Mouse (Mus musculus): Measurements from ENCODE around the gene Macrod2. TPM values are rescaled to one million over a fixed set of nuclear protein-coding genes. Genes with fewer than 3 reads are reported as not detected.
A peak's percentile ranks its signal among the peaks of the same experiment; 100 is the strongest.

The Macrod2 gene
- polyA plus RNA-seq, 1 experiment from 2014 or later, result 31.9 TPM

- H3K36me3 ChIP-seq (ENCODE audit: control insufficient read depth, insufficient read depth, low read length), result no peaks in the 10 kb centered on the region
- no peak overlapping the region for H3K4me3 ChIP-seq (ENCODE audit: low read depth, low read length)
- no peaks in the 10 kb centered on the region for H3K27me3 ChIP-seq (ENCODE audit: control insufficient read depth, insufficient read depth, low read length)
- H3K9me3 ChIP-seq (ENCODE audit: control insufficient read depth, low read length), result no peaks in the 10 kb centered on the region
- ATAC-seq (ENCODE audit: low FRiP score, low TSS enrichment) (no peak), DNase-seq (ENCODE audit: low spot score) (no peak)
- no peak overlapping the region for H3K4me2 ChIP-seq (replicated peaks; ENCODE audit: low read depth)
- no peaks in the 10 kb centered on the region for H3K4me1 ChIP-seq (replicated peaks; ENCODE audit: control insufficient read depth, insufficient read depth)
- 67% methylated on average over 5 of the region's 5 CpGs for WGBS
- no peak overlapping the region for H3K9ac ChIP-seq (ENCODE audit: low read length)
- TF ChIP-seq EP300 (optimal IDR thresholded peaks at IDR 0.05) (no peak), CTCF (IDR thresholded peaks at IDR 0.05; ENCODE audit: low read depth) (no peak)
- H3K27ac ChIP-seq (replicated peaks), result no peak overlapping the region
These were observed 1345.2 kb downstream of the Macrod2 start for GRCm38 (mm10) chr2:141740318-141740717.

DNA sequence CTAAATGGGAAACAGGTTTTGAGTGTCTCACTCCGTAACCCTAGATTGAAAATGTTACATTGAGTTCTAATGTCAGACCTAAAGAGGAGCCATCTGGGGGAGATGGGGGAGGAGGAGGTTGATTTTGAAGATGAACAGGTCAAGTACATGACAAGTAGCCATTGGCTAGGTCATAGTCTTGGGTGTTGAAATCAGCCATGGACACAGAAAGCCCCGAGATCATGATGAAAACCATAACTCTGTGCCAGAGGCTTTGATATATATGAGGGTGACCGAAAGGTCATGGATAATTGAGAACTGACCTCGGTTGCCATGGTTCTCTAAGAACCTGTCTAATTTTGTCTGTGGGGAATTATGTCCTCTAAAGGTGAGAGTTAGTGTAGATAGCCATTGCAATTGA, 1405.1 kb downstream of the Macrod2 start:
- 70% methylated on average over 4 of the region's 4 CpGs for WGBS
- TF ChIP-seq EP300 (optimal IDR thresholded peaks at IDR 0.05), result no peak
- no peak for TF ChIP-seq CTCF (IDR thresholded peaks at IDR 0.05; ENCODE audit: low read depth)
- Histone ChIP-seq H3K4me1 (replicated peaks; ENCODE audit: control insufficient read depth, insufficient read depth) (no peaks in the 10 kb centered on the region), H3K27ac (replicated peaks) (no peak overlapping the region), H3K4me3 (ENCODE audit: low read depth, low read length) (no peak overlapping the region), H3K4me2 (replicated peaks; ENCODE audit: low read depth) (no peak overlapping the region), H3K27me3 (ENCODE audit: control insufficient read depth, insufficient read depth, low read length) (no peaks in the 10 kb centered on the region), H3K9ac (ENCODE audit: low read length) (no peak overlapping the region), H3K9me3 (ENCODE audit: control insufficient read depth, low read length) (no peaks in the 10 kb centered on the region), H3K36me3 (ENCODE audit: control insufficient read depth, insufficient read depth, low read length) (no peaks in the 10 kb centered on the region)
- no peak for DNase-seq (ENCODE audit: low spot score)
- ATAC-seq (ENCODE audit: low FRiP score, low TSS enrichment), result no peak

DNA sequence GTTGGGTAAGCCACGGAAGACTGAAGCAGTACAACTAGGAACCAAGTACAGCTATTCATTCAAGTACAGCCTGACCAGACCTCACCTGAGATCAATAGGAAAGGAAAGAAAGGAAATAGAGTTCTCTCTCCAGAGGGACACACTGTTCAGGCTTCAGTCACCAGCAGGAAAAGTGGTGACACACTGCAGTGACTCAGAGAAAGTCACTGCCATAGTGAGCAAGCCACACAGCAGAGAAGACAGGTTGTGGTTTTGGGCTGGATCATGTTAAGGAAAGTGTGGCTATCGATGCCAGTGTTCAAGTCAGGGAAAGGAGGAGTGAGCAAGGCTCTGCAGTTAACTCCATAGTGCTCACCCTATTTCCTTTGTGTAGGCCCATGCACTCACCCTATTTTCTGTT, 1405.8 kb downstream of the Macrod2 start:
- TF ChIP-seq CTCF (IDR thresholded peaks at IDR 0.05; ENCODE audit: low read depth) (no peak), EP300 (optimal IDR thresholded peaks at IDR 0.05) (no peak)
- H3K9me3 ChIP-seq (ENCODE audit: control insufficient read depth, low read length), result no peaks in the 10 kb centered on the region
- H3K4me2 ChIP-seq (replicated peaks; ENCODE audit: low read depth), result no peak overlapping the region
- no peak overlapping the region for H3K27ac ChIP-seq (replicated peaks)
- DNase-seq (ENCODE audit: low spot score) (no peak), ATAC-seq (ENCODE audit: low FRiP score, low TSS enrichment) (peak; percentile 54; the same call in 1 of the 2 replicates)
- H3K4me3 ChIP-seq (ENCODE audit: low read depth, low read length), result no peak overlapping the region
- H3K36me3 ChIP-seq (ENCODE audit: control insufficient read depth, insufficient read depth, low read length), result no peaks in the 10 kb centered on the region
- 85% methylated on average over 2 of the region's 2 CpGs for whole genome bisulfite sequencing
- H3K4me1 ChIP-seq (replicated peaks; ENCODE audit: control insufficient read depth, insufficient read depth), result no peaks in the 10 kb centered on the region
- no peaks in the 10 kb centered on the region for H3K27me3 ChIP-seq (ENCODE audit: control insufficient read depth, insufficient read depth, low read length)
- no peak overlapping the region for H3K9ac ChIP-seq (ENCODE audit: low read length)

GRCm38 (mm10) chr2:141816266-141816665, 1421.2 kb downstream of the Macrod2 start:
- Histone ChIP-seq H3K9ac (ENCODE audit: low read length) (no peak overlapping the region), H3K9me3 (ENCODE audit: control insufficient read depth, low read length) (no peaks in the 10 kb centered on the region), H3K36me3 (ENCODE audit: control insufficient read depth, insufficient read depth, low read length) (no peaks in the 10 kb centered on the region), H3K4me1 (replicated peaks; ENCODE audit: control insufficient read depth, insufficient read depth) (no peaks in the 10 kb centered on the region), H3K27me3 (ENCODE audit: control insufficient read depth, insufficient read depth, low read length) (no peaks in the 10 kb centered on the region), H3K4me3 (ENCODE audit: low read depth, low read length) (no peak overlapping the region), H3K27ac (replicated peaks) (no peak overlapping the region), H3K4me2 (replicated peaks; ENCODE audit: low read depth) (no peak overlapping the region)
- TF ChIP-seq EP300 (optimal IDR thresholded peaks at IDR 0.05), result no peak
- TF ChIP-seq CTCF (IDR thresholded peaks at IDR 0.05; ENCODE audit: low read depth), result no peak
- ATAC-seq (ENCODE audit: low FRiP score, low TSS enrichment) (no peak), DNase-seq (ENCODE audit: low spot score) (no peak)
- WGBS, result 92% methylated on average over 4 of the region's 4 CpGs

DNA sequence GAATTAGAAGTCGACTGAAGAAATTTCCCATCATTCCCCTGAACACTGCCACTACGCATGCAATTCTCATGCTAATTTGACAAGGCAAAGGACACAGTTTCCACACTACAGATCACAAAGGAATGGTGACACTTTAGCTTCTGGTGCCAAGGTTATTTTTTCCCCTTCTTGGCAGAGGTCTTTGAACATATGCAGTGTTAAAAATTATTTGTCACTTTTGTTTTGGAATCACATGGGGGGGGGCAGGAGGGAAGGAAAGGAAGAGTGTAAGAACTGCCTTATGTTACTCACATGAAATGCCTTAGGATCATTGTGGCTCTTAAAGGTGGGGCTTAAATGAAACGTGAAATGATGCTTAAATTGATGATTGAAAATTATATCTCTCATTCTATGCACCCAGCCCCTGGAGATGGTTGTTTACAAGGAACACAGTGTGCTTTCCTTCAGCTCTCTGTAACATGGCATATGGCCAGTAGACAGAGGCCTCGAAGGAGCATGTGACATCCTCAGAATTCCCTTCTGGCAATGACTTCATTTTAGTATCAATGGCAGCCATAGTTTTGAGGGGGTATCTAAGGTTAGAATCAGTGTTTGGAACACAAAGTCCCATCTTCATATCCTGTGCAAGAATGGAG, 1422.6 kb downstream of the Macrod2 start:
- no peak overlapping the region for H3K4me3 ChIP-seq (ENCODE audit: low read depth, low read length)
- no peak overlapping the region for H3K27ac ChIP-seq (replicated peaks)
- TF ChIP-seq EP300 (optimal IDR thresholded peaks at IDR 0.05) (no peak), CTCF (IDR thresholded peaks at IDR 0.05; ENCODE audit: low read depth) (no peak)
- H3K9ac ChIP-seq (ENCODE audit: low read length), result no peak overlapping the region
- no peaks in the 10 kb centered on the region for H3K9me3 ChIP-seq (ENCODE audit: control insufficient read depth, low read length)
- no peaks in the 10 kb centered on the region for H3K36me3 ChIP-seq (ENCODE audit: control insufficient read depth, insufficient read depth, low read length)
- H3K4me1 ChIP-seq (replicated peaks; ENCODE audit: control insufficient read depth, insufficient read depth), result no peaks in the 10 kb centered on the region
- ATAC-seq (ENCODE audit: low FRiP score, low TSS enrichment) (no peak), DNase-seq (ENCODE audit: low spot score) (no peak)
- H3K27me3 ChIP-seq (ENCODE audit: control insufficient read depth, insufficient read depth, low read length), result no peaks in the 10 kb centered on the region
- 73% methylated on average over 4 of the region's 4 CpGs for WGBS
- H3K4me2 ChIP-seq (replicated peaks; ENCODE audit: low read depth), result no peak overlapping the region

DNA sequence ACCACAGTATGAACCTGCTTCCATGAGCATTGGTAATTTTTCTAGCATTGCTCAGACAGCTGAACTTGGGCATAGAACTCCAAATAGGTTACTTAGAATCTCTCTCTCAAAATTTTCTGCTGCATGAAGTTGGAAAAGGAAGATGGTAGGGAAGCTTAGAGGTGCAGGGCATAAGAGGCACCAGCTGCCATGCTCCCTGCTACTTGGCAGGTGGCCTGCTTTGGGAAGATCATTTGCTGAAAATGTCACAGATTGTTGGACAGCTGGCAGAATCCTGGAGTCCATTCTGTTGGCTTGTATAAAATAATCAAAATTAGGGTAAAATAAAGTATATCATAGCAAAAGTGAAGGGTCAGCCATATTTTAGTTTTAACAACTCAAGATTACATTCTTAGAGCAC, 1425.7 kb downstream of the Macrod2 start:
- DNase-seq (ENCODE audit: low spot score), result no peak
- H3K27me3 ChIP-seq (ENCODE audit: control insufficient read depth, insufficient read depth, low read length), result no peaks in the 10 kb centered on the region
- no peak for TF ChIP-seq CTCF (IDR thresholded peaks at IDR 0.05; ENCODE audit: low read depth)
- TF ChIP-seq EP300 (optimal IDR thresholded peaks at IDR 0.05), result no peak
- H3K4me3 ChIP-seq (ENCODE audit: low read depth, low read length), result no peak overlapping the region
- no peak overlapping the region for H3K9ac ChIP-seq (ENCODE audit: low read length)
- H3K4me1 ChIP-seq (replicated peaks; ENCODE audit: control insufficient read depth, insufficient read depth), result no peaks in the 10 kb centered on the region
- H3K27ac ChIP-seq (replicated peaks), result no peak overlapping the region
- no peak overlapping the region for H3K4me2 ChIP-seq (replicated peaks; ENCODE audit: low read depth)
- ATAC-seq (ENCODE audit: low FRiP score, low TSS enrichment), result no peak
- no peaks in the 10 kb centered on the region for H3K9me3 ChIP-seq (ENCODE audit: control insufficient read depth, low read length)
- H3K36me3 ChIP-seq (ENCODE audit: control insufficient read depth, insufficient read depth, low read length), result no peaks in the 10 kb centered on the region

Data from stomach, postnatal 0 days (tissue).